Mouse (Mus musculus) limb, embryonic 12.5 days (tissue): ENCODE measurements around the gene Mri1. TPM values are rescaled to one million over a fixed set of nuclear protein-coding genes. Genes with fewer than 3 reads are reported as not detected.
"Not testable (repeated sequence)": the region's sequence is repeated elsewhere in the genome, so short reads cannot be mapped to it uniquely, and the experiment has no call there.

ENCODE experiments used
- ATAC-seq: fragments of 200-750 bp; cut with Nextera tagmentation; 2 replicates; pipeline ENCODE4 v1.8.0; 2017; ENCODE audit warnings: low read depth, moderate TSS enrichment; ENCODE audit not compliant: insufficient number of reproducible peaks, insufficient read depth, low FRiP score, low TSS enrichment
- H3K27ac ChIP-seq: fragments of 300-500 bp; sonication (generic); 2 replicates; pipeline ENCODE4 v1.5.1; 2016; ENCODE audit warnings: mild to moderate bottlenecking, moderate library complexity
- H3K27me3 ChIP-seq: fragments of 300-500 bp; sonication (generic); 2 replicates; pipeline ENCODE4 v1.6.1; 2016; ENCODE audit warnings: mild to moderate bottlenecking, moderate library complexity
- H3K36me3 ChIP-seq: fragments of 300-500 bp; sonication (generic); 2 replicates; pipeline ENCODE4 v1.6.1; 2016; ENCODE audit warnings: mild to moderate bottlenecking, moderate library complexity
- H3K4me1 ChIP-seq: fragments of 300-500 bp; sonication (generic); replicated peaks from 2 replicates; pipeline ENCODE4 v1.6.1; 2016
- H3K4me2 ChIP-seq: fragments of 300-500 bp; sonication (generic); 2 replicates; pipeline ENCODE4 v1.6.1; 2016; ENCODE audit warnings: mild to moderate bottlenecking, moderate library complexity
- H3K4me3 ChIP-seq: fragments of 300-500 bp; sonication (generic); replicated peaks from 2 replicates; pipeline ENCODE4 v1.5.1; 2016; ENCODE audit warnings: mild to moderate bottlenecking
- H3K9ac ChIP-seq: fragments of 300-500 bp; sonication (generic); replicated peaks from 2 replicates; pipeline ENCODE4 v1.6.1; 2016; ENCODE audit warnings: mild to moderate bottlenecking, moderate library complexity
- H3K9me3 ChIP-seq: fragments of 300-500 bp; sonication (generic); 2 replicates; pipeline ENCODE4 v1.6.1; 2016; ENCODE audit warnings: mild to moderate bottlenecking, moderate library complexity
- WGBS: fragments of 180-500 bp; shearing (Covaris S2); methylation state at CpG from one replicate; pipeline ENCODE4 v1.1.7; 2016; 5-methylcytosine and 5-hydroxymethylcytosine counted together
- polyA plus RNA-seq: library from polyadenylated mRNA; unstranded; fragments of >200 nt; fragmentation: Nextera tagmentation; extraction: Ambion mirVana; gene quantifications from 2 replicates; pipeline ENCODE4 v1.2.1, GENCODE M21; 2016

Gene Mri1
- polyA plus RNA-seq: 78.4 and 80.1 TPM in 2 replicates

- peak; percentile 86 for ATAC-seq
- peaks cover 75% of the 10 kb centered on the region for H3K36me3 ChIP-seq
Measured at GRCm38 (mm10) chr8:84256822-84257610, at the start of gene Mri1. Mri1 (minus strand) TSS chr8:84257326.

GRCm38 (mm10) chr8:84303951-84304350, 46.8 kb upstream of the Mri1 start:
- no peak overlapping the region for H3K9ac ChIP-seq
- H3K9me3 ChIP-seq: 0 out of 2 replicates have a peak, but pooled peaks cover 5% of the 10 kb centered on the region
- no peak overlapping the region for H3K27ac ChIP-seq
- no peak overlapping the region for H3K4me3 ChIP-seq
- WGBS: 81% methylated on average over 2 of the region's 2 CpGs
- no peaks in the 10 kb centered on the region for H3K27me3 ChIP-seq
- no peak for ATAC-seq
- no peak overlapping the region for H3K4me2 ChIP-seq
- H3K36me3 ChIP-seq: no peaks in the 10 kb centered on the region
- 0 out of 2 replicates have a peak, but pooled peaks cover 1% of the 10 kb centered on the region for H3K4me1 ChIP-seq

More at GRCm38 (mm10) chr8:84256822-84257610, at the start of gene Mri1:
- peak within 1 kb of the TSS; percentile 85 for H3K4me2 ChIP-seq
- H3K27me3 ChIP-seq: no peaks in the 10 kb centered on the region
- peak within 1 kb of the TSS; percentile 75 for H3K9ac ChIP-seq
- H3K4me1 ChIP-seq: peaks cover 16% of the 10 kb centered on the region
- H3K9me3 ChIP-seq: no peaks in the 10 kb centered on the region
- H3K4me3 ChIP-seq: peak within 1 kb of the TSS; percentile 69
- peak within 1 kb of the TSS; percentile 91 for H3K27ac ChIP-seq
- WGBS: under 1% methylated on average over 64 of the region's 64 CpGs

GRCm38 (mm10) chr8:84297029-84297785, 40.1 kb upstream of the Mri1 start:
- no peak overlapping the region for H3K27ac ChIP-seq
- no peak overlapping the region for H3K9ac ChIP-seq
- no peak overlapping the region for H3K4me3 ChIP-seq
- no peaks in the 10 kb centered on the region for H3K9me3 ChIP-seq
- no peak for ATAC-seq
- H3K27me3 ChIP-seq: peaks cover 4% of the 10 kb centered on the region; the same call in 1 of the 2 replicates
- 71% methylated on average over 5 of the region's 5 CpGs for WGBS
- H3K36me3 ChIP-seq: no peaks in the 10 kb centered on the region
- H3K4me2 ChIP-seq: no peak overlapping the region
- H3K4me1 ChIP-seq: no peaks in the 10 kb centered on the region

- Histone ChIP-seq H3K9me3 (no peaks in the 10 kb centered on the region), H3K4me2 (no peak overlapping the region), H3K36me3 (no peaks in the 10 kb centered on the region), H3K4me1 (no peaks in the 10 kb centered on the region), H3K27me3 (0 out of 2 replicates have a peak, but pooled peaks cover 4% of the 10 kb centered on the region), H3K27ac (no peak overlapping the region), H3K9ac (no peak overlapping the region), H3K4me3 (no peak overlapping the region)
- ATAC-seq: no peak
- 21% methylated on average over 8 of the region's 8 CpGs for WGBS
Measured at GRCm38 (mm10) chr8:84291688-84292087, 34.6 kb upstream of the Mri1 start.

GRCm38 (mm10) chr8:84291086-84291485, 34.0 kb upstream of the Mri1 start:
- no peaks in the 10 kb centered on the region for H3K9me3 ChIP-seq
- no peaks in the 10 kb centered on the region for H3K27me3 ChIP-seq
- no peak overlapping the region for H3K4me3 ChIP-seq
- no peak overlapping the region for H3K4me2 ChIP-seq
- H3K27ac ChIP-seq: no peak overlapping the region
- no peak overlapping the region for H3K9ac ChIP-seq
- no peaks in the 10 kb centered on the region for H3K4me1 ChIP-seq
- no peak for ATAC-seq
- H3K36me3 ChIP-seq: no peaks in the 10 kb centered on the region
- WGBS: 70% methylated on average over 5 of the region's 5 CpGs

GRCm38 (mm10) chr8:84288892-84289291, 31.8 kb upstream of the Mri1 start:
- no peak for ATAC-seq
- 60% methylated on average over 2 of the region's 2 CpGs for WGBS
- H3K9ac ChIP-seq: no peak overlapping the region
- H3K4me1 ChIP-seq: peaks cover 13% of the 10 kb centered on the region
- H3K4me2 ChIP-seq: no peak overlapping the region
- H3K36me3 ChIP-seq: no peaks in the 10 kb centered on the region
- no peak overlapping the region for H3K27ac ChIP-seq
- H3K9me3 ChIP-seq: no peaks in the 10 kb centered on the region
- no peaks in the 10 kb centered on the region for H3K27me3 ChIP-seq
- no peak overlapping the region for H3K4me3 ChIP-seq

- not testable (repeated sequence) for H3K9ac ChIP-seq, H3K27me3 ChIP-seq, H3K36me3 ChIP-seq, H3K4me3 ChIP-seq, ATAC-seq, H3K4me2 ChIP-seq, H3K9me3 ChIP-seq
- Histone ChIP-seq H3K27ac (peak overlapping the region; percentile 78), H3K4me1 (peaks cover 19% of the 10 kb centered on the region)
- 54% methylated on average over 5 of the region's 5 CpGs for WGBS
Measured at GRCm38 (mm10) chr8:84285665-84286064, 28.5 kb upstream of the Mri1 start.

GRCm38 (mm10) chr8:84284608-84285063, 27.5 kb upstream of the Mri1 start:
- Histone ChIP-seq H3K9ac (peak overlapping the region; percentile 13; the same call in 1 of the 2 replicates), H3K9me3 (no peaks in the 10 kb centered on the region), H3K4me2 (peak overlapping the region; percentile 46), H3K27ac (peak overlapping the region; percentile 86), H3K36me3 (no peaks in the 10 kb centered on the region), H3K4me1 (peaks cover 19% of the 10 kb centered on the region), H3K27me3 (no peaks in the 10 kb centered on the region), H3K4me3 (peak overlapping the region; percentile 26)
- ATAC-seq: peak; percentile 71
- 8% methylated on average over 9 of the region's 9 CpGs for WGBS

- no peak overlapping the region for H3K9ac ChIP-seq
- no peaks in the 10 kb centered on the region for H3K27me3 ChIP-seq
- peaks cover 19% of the 10 kb centered on the region for H3K4me1 ChIP-seq
- no peak overlapping the region for H3K4me3 ChIP-seq
- 75% methylated on average over 10 of the region's 10 CpGs for WGBS
- H3K36me3 ChIP-seq: no peaks in the 10 kb centered on the region
- no peak for ATAC-seq
- H3K4me2 ChIP-seq: no peak overlapping the region
- no peak overlapping the region for H3K27ac ChIP-seq
- no peaks in the 10 kb centered on the region for H3K9me3 ChIP-seq
Measured at GRCm38 (mm10) chr8:84280777-84281176, 23.7 kb upstream of the Mri1 start.

GRCm38 (mm10) chr8:84276447-84276846, 19.3 kb upstream of the Mri1 start:
- Histone ChIP-seq H3K36me3 (no peaks in the 10 kb centered on the region), H3K4me2 (no peak overlapping the region), H3K9me3 (no peaks in the 10 kb centered on the region), H3K9ac (no peak overlapping the region), H3K4me3 (no peak overlapping the region), H3K27ac (no peak overlapping the region), H3K4me1 (no peaks in the 10 kb centered on the region), H3K27me3 (no peaks in the 10 kb centered on the region)
- WGBS: 60% methylated on average over 1 of the region's 1 CpGs
- ATAC-seq: no peak

- H3K4me2 ChIP-seq: no peak overlapping the region
- H3K4me3 ChIP-seq: no peak overlapping the region
- no peak overlapping the region for H3K27ac ChIP-seq
- H3K4me1 ChIP-seq: peaks cover 9% of the 10 kb centered on the region
- no peaks in the 10 kb centered on the region for H3K27me3 ChIP-seq
- no peaks in the 10 kb centered on the region for H3K36me3 ChIP-seq
- ATAC-seq: no peak
- H3K9me3 ChIP-seq: no peaks in the 10 kb centered on the region
- 80% methylated on average over 3 of the region's 3 CpGs for WGBS
- no peak overlapping the region for H3K9ac ChIP-seq
Measured at GRCm38 (mm10) chr8:84273968-84274367, 16.8 kb upstream of the Mri1 start.
